Mouse (Mus musculus) hindlimb bud, embryonic 11.5 days (tissue): Measurements from ENCODE around the gene Nadk.
"Not testable (repeated sequence)": the region's sequence is repeated elsewhere in the genome, so short reads cannot be mapped to it uniquely, and the experiment has no call there.

Source experiments
- DNase-seq: peaks from one replicate; pipeline ENCODE4 v3.0.0-alpha.2; 2012; ENCODE audit warnings: low read depth, low spot score; ENCODE audit errors: extremely low spot score

Gene Nadk

DNA sequence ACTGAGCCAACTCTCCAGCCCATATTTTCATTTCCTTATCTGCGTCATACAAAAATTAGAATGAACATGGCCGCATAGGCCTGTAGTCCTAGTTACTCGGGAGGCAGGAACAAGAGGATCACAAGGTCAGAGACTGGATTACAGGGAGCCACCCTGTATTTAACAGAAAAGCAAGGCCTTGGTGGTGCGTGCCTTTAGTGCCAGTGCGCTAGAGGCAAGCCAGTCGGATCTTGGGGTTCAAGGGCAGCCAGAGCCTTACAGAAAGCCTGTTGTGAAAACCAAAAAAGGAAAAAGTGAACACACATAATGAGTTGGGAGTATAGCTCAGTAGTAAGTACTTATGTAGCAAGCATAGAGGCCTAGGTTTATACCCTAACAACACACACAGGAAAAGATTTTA, 7.6 kb downstream of the Nadk start:
- no peak for DNase-seq

DNA sequence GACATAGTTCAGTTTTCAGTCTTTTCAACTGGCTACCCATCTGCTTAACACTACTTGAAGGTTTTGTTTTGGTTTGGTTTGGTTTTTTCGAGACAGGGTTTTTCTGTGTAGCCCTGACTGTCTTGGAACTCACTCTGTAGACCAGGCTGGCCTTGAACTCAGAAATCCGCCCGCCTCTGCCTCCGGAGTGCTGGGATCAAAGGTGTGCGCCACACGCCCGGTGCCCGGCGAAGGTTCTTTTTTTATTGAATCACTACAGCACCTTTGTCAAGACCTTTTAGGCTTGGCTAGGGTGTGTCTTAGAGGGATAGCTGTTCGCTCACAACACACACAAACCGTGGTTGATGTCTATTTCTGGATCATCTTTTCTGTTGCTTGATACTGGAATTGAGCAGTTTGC, 8.1 kb downstream of the Nadk start:
- not testable (repeated sequence) for DNase-seq

DNA sequence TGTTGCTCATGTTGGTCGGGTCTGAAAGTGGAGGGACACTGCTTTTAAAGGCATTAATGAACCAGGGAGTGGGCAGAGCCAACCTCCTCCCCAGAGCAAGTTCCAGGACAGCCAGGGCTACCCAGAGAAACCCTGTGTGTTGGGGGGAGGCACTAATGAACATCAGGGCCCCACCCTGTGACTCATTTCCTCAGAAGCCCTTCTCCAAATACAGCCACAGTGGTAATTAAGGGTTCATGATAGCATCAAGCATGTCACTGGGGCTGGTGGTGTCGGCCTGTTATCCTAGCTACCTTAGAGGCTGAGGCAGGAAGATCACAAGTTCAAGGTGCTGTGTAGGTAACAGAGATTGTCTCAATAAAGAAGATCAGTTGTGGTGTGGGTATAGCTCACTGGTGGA, 9.3 kb downstream of the Nadk start:
- no peak for DNase-seq

DNA sequence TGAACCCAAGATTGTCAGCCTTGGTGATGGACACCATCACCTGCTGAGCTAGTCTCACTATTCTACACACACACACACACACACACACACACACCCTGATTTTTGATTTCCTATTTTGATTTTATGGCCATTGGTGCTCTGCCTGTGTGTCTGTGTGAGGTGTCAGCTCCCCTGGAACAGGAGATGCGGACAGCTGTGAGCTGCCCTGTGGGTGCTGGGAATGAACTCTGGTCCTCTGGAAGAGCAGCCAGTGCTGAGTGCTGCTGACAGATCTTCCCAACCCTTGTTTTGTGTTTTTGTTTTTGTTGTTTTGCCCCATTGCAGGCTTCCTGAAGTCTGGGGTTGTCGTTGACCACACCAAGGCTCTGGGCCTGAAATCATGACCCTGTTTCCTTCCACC, 11.0 kb downstream of the Nadk start:
- DNase-seq: no peak

DNA sequence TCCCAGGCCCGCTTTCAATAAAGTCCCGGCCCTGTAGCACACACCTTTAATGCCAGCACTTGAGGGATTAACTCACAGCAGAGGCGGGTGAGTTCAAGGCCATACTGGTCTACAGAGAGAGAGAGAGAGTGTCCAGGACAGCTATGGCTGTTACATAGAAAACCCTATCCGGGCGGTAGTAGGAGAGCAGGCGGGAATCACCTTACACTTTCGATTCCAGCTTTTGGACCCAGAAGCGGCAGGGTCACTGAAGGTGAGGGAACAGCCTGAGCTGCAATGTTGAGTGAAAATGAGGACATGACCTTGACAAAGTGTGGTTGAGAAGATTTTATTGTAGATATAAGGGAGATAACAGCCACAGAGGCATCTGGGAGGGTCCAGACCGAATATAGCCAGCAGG, 11.7 kb downstream of the Nadk start:
- no peak for DNase-seq

DNA sequence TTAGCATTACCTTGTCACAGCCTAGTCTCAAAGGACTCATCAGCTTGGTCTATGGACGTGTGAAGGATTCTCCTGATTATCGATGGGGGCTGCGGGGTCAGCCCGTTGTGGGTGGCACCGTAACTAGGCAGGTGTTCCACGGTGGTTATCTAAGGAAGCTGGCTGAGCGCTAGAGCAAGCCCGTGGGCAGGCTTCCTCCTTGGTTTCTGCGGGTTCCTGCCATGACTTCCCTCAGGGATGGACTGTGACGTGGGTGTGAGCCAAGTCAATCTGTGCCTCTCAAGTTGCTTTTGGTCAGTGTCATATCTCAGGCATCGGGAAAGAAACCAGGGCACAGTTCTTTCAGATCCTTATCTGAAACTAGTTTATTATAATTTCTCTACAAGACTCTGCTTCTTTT, 12.8 kb downstream of the Nadk start:
- DNase-seq: no peak

DNA sequence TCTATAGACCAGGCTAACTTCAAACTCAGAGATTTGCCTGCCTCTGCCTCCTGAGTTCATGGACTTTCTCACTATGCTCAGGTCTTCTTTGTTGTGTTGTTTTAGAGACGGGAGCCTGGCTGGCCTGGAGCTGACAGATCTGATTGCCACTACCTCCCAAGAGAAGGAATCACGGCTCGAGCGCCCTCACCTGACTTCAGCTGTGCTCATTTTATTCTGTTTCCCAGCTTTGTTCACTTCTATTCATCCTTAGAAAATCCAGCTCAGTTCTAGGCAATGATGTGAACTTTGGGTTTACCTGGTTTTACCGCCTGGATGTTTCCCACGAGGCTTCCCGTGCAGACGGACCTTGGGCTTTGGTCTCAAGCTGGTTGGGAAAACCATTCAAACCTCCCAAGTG, 13.3 kb downstream of the Nadk start:
- DNase-seq: no peak

DNA sequence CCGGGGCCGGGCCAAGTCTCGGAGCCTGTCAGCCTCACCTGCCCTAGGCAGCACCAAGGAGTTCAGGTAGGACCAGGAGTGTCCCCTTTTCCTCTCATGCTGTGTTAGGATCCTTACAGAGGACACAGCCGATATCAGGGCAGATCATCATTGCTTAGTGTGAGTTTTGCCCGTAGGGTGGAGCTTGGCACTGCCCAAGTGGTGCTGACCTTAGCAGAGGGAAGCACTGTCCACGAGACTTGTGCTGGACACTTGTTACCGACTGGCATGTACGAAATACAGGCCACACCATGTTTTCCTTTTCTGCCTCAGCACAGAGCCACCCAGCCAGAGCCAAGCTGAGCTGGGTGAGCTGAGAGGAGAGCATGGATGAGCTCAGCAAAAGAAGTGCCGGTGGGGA, 15.0 kb downstream of the Nadk start:
- no peak for DNase-seq

DNA sequence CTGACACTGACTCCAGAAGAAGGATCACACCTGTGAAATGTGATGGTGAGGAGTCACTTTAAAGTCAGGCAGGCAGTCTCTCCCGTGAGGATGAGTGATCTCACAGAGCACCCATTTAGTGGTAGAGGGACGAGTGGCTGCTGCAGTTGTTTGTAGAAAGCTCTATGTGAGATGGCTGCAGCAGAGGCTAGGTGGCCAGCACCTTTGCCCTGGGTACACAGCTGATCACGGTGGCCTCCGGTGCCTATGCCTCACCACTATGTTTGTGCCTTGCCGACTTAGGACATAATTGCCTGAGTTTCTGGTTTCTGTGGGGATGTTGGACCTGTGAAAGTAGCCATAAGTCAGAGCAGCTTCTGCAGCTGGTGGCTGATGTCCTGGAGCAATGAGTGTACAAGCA, 15.6 kb downstream of the Nadk start:
- no peak for DNase-seq

DNA sequence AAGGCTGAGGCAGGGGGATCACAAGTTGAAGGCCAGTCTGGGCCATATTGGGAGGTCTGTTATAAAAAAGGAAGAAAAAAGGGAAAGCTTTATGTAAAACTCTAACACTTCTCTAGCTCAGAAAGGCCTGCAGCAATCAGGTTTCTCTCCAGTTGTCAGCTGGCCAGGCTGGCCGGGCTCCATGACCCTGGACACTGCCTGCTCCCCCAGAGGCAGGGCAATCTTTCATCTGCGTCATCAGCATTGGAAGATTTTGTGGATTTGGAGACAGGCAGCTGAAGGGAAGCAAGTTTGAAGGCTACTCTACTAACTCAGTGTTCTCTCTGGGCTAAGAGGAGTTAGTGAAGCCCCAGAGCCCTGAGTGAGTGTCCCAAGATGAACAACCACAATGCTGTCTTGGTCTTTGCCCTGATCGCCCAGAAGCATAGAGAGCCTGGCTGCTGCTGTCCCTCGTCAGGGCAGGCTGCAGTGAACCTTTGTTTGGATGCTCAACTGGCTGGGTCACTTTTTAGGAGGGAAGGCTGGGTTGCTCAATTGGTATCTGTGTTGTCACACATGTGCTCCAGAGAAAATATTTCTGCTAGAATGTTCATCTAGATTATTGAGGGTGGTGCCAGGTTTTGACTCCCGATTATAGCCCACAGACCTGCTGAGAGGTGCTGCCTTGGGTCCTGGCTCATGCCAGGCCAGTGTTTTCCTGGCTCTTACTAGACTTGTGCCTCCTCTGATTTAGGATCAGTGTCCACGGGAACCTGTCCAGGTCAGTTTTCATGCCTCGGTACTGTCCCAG, 16.4 kb downstream of the Nadk start:
- no peak for DNase-seq

DNA sequence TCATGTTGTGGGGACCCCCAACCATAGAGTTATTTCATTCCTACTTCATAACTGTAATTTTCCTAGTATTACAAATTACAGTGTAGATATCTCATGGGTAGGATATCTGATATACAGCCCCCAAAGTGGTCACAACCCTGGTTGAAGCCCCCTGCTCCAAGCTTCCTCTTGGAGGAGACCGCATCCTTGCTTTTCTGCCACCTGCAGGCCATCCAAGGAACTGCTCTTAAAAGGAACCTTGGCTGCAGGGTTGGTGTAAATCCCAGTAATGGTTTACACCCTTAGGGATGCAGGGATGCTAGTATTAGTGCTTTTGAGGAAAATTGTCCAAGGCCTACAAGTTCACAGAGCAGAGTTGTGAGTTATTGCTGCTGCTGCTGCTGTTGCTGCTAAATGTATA, 18.2 kb downstream of the Nadk start:
- no peak for DNase-seq

DNA sequence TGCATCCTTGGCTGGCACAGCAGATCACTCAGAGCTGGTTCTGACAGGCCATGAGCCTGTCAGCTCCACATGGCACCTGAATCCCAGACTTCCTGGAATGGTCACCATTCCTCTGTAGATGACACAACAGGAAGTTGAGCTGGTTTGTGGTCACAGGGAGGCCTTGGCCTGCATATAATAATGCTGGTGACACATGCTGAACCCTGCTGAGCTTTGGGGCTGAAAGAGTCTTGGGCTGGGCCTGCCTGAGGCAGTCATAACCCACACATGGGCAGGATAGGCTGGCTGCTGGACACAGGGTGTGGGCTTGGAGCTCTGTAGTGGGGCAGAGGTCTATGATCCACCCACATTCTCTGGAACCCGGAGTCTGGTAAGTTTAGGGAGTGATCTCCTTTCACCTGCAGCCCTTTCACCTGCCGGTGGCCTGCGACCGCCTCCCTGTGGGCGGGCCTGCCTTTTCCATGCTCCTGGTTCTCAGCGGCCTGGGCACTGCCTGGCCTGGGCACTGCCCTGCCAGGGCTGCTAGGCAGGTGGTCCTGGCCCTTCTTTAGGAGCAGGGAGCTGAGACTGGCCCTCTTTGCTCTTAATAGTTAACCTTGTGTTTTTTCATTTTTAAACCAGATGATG, 20.2 kb downstream of the Nadk start:
- DNase-seq: no peak

DNA sequence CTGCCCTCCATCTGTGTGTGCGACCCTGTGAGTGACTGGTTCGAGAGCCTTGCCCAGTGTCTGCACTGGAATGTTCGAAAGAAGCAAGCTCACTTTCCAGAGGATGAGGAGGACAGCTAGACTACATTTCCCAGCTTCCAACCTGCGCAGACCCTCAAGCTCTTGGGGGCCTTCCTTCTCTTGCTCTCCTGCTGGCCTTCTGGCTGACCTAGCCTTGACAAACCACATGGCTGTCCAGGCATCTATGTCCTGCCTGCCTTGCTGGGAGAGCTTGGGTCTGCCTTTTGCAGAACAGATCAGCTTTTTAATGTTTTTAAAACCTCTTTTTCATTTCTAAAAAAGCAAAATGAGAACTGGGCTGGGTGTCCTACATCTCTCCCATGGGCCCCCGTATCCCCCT, 27.2 kb downstream of the Nadk start:
- no peak for DNase-seq

DNA sequence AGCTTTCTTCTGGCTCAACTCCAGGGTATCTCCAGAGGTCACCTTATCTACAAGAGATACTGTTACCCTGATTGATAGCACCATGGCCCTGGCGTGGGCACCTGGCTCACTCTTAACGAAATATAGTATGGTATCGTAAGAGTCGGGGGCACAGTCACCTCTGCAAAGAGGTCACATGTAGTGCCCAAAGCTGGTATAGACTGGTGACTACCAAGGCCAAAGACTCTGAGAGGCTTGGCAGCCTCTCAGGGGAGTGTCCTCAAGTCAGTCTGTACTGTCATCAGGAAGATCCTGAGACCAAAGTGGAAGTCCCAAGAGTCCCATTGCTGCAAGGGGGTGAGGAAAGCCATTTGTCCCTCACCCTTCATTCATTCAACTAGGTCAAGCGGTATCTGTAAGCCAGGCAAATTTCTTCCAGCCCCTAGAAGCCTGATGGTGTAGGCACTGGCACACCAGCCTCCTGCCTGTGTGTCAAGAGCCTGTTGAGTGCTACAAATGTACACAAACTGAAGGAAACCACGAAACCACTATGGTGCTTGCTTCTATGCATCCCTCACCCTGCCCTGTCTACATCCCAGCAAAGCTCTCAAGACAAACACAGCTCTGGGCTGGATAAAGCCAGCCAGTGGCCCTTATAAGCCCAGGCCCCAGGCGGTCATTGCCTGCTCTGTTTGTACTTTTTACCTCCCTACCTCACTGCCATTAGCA, 29.0 kb downstream of the Nadk start:
- DNase-seq: no peak

DNA sequence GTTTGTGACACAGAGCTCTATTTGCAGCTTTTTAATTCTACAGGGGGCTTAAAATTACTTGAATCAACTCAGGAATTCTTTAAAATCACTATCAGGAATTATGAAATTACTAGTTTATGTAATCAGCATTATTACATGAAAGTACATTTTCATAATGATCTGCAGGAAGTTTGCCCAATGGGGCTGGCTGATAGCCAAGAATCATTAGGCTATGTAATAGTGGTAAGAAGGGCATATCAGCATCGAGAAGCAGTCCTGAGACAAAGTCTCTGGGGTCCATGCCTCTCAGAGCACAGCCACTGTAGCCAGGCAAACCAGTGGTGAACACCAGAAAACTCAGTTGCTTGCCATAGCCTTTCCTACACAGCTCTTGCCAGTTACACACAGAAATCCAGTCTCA, 31.6 kb downstream of the Nadk start:
- no peak for DNase-seq

DNA sequence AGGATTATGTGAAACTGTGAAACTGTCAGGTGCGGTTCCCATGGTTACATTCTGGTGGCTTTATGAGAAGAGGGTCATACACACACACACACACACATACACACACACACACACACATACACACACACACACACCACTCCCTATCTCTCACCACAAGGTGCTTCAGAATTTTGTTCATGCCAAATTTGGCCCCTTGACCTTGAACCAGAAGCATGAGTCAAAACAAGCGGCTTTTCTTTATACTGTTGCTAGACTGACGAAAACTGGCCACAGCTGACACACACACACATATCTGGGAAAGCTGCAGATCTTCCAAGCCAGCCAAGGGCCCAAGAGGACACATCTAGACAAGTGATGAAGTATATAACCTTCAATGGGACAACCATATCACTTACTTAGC, 33.6 kb downstream of the Nadk start:
- DNase-seq: no peak

DNA sequence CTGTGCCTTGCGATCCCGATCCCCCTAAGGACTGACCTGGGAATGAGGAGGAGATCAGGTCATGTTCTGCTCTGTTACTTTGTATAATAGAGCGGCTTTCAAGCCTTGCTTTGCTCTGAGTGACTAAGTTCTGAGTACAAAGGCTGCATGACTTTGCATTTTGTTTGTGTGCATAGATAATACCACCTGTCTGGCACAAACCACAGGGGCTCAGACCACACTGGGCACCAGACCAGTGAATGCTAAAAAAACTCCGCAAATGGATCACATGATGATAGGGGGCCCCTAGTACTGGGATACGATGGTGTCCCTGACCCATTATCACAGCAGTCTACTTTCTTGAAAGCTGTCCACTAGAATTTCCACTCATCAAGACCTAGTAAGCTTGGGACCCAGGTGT, 34.4 kb downstream of the Nadk start:
- DNase-seq: no peak

DNA sequence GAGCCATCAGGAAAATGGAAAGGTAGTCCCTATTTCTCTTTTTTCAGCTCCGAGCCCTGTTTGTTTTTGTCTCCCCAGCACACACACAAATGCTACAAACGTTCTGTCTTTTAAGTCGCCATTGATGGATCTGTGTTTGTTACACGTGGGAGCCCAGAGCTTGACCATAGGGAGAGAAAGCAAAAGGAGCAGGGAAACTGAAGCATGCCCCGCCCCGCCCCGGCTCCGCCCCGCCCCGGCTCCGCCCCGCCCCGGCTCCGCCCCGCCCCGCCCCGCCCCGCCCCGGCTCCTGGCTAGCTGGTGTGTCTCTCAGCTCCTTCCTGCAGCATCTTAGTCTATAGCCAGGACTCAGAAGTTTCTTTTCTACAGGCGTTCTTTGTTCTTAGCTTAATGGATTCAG, 36.4 kb downstream of the Nadk start:
- no peak for DNase-seq

DNA sequence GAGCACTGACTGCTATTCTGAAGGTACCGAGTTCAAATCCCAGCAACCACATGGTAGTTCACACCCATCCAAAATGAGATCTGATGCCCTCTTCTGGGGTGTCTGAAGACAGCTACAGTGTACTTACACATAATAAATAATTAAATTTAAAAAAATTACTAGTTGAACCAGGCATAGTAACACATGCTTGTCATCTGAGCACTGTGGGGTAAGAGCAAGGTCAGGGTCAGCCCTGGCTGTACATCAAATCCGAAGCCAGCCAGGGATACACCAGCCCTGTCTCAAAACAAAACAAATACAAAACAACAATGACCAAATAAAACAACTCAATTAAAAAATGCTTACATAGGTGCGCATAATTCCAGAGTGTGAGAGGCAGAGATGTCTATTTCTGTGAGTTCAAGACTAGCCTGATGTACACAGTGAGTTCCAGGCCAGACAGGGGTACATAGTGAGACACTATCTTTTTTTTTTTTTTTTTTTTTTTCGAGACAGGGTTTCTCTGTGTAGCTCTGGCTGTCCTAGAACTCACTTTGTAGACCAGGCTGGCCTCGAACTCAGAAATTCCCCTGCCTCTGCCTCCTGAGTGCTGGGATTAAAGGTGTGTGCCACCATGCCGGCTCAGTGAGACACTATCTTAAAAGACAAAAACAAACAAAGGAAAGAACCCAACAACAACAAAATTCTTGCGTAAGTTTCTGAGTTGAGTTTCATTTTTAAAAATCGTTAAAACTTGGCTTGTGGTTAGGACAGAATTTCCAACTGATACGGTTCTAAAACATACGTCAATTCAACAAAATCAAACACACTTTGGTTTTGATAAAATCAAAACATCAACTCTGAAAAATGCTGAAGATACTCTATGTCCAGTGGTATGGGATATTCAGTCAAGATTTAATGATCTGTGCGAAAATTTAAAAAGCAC, 38.0 kb downstream of the Nadk start:
- DNase-seq: no peak

DNA sequence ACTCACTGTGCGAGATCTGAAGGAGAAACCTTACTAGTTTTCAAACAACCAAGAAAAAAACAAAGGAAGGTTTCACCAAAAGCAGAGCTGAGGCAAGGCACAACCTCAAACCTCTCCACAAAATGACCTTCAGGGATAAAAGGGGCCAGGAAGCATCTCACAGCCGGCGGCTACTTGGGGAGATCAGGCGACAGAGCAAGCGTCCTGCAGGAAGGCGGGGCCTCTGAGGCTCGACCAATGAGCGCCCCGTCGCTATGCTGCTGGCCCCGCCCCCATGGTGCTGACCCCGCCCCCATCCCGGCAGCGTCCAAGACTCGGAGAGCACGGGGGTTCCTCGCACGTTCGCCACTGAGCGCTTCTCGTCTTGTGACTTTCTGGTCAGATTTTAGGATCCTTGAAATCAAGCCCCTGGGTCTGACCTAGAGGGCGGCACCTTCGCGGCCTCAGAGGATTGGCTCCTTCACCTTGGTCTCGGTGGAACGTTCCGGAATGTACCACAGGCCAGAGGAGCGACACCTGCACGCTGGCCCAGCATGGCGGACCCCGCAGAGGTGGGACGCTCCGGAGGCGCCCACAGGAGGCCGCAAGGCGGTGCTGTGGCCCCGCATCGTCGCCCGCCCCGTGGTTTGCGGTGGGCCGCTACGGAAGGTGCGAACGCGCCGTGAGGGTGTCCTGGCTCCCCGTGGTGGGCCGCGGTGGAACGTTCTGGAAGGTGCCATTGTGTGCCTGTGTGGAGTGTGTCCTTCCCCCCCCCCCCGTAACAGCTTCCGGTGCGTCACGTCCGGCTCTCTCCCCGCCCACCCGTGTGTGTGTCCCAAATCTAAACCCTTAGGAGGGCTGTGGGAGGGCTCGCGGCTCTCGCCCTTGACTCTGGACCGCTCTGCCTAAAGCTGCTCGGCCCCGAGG, 39.2 kb downstream of the Nadk start, which contains the start of gene Slc35e2:
TSS of gene Slc35e2 (plus strand) at position 326 of the 906 bp plus-strand sequence.
- peak; percentile 70 for DNase-seq
